Mouse (Mus musculus) adrenal gland (tissue): ENCODE results near the gene Trh.

Experiments
- intact Hi-C: fragments of 180-260 bp; cut with DNase I; formaldehyde crosslinking; loops from one replicate; pipeline ENCODE4 v1.15.1; 2025

The Trh gene

GRCm38 (mm10) chr6:92224981-92225380, 19.5 kb downstream of the Trh start:
- intact Hi-C loops: no loop called here

- intact Hi-C loops: no loop called here
Observed at GRCm38 (mm10) chr6:92222021-92222420, 22.4 kb downstream of the Trh start.

- intact Hi-C loops: no loop called here
Observed at GRCm38 (mm10) chr6:92221604-92222003, 22.8 kb downstream of the Trh start.

- intact Hi-C loops: loop anchor here (1.0 kb wide), 1 partner anchor 50 kb away; no protein-coding TSS in a partner anchor
Observed at GRCm38 (mm10) chr6:92219445-92219844, 25.0 kb downstream of the Trh start.

- intact Hi-C loops: no loop called here
Observed at GRCm38 (mm10) chr6:92214773-92215449, 29.5 kb downstream of the Trh start, which contains the start of gene Rbsn. TSS of gene Rbsn (minus strand) at chr6:92214925.

GRCm38 (mm10) chr6:92214055-92214772, 30.2 kb downstream of the Trh start:
- intact Hi-C loops: no loop called here

GRCm38 (mm10) chr6:92199414-92199813, 45.0 kb downstream of the Trh start:
- intact Hi-C loops: no loop called here
